Mouse (Mus musculus) kidney, embryonic 14.5 days (tissue): Measurements from ENCODE around the gene 3425401B19Rik. TPM values are rescaled to one million over a fixed set of nuclear protein-coding genes. Genes with fewer than 3 reads are reported as not detected.

ENCODE experiments used
- ATAC-seq: fragments of 200-750 bp; cut with Nextera tagmentation; 2 replicates; pipeline ENCODE4 v1.8.0; 2017; ENCODE audit warnings: moderate number of reproducible peaks, mild to moderate bottlenecking, moderate TSS enrichment, moderate library complexity; ENCODE audit not compliant: low FRiP score, low TSS enrichment
- H3K27ac ChIP-seq: fragments of 300-500 bp; sonication (generic); 2 replicates; pipeline ENCODE4 v1.5.1; 2014; ENCODE audit warnings: low read depth, mild to moderate bottlenecking, low read length, moderate library complexity, mixed read lengths
- H3K27me3 ChIP-seq: fragments of 300-500 bp; sonication (generic); 2 replicates; pipeline ENCODE4 v1.6.1; 2014; ENCODE audit warnings: mild to moderate bottlenecking, low read length; ENCODE audit not compliant: control insufficient read depth, insufficient read depth
- H3K36me3 ChIP-seq: fragments of 300-500 bp; sonication (generic); 2 replicates; pipeline ENCODE4 v1.6.1; 2014; ENCODE audit warnings: low read length, mixed read lengths; ENCODE audit not compliant: control insufficient read depth, insufficient read depth
- H3K4me1 ChIP-seq: fragments of 300-500 bp; sonication (generic); 2 replicates; pipeline ENCODE4 v1.6.1; 2014; ENCODE audit warnings: low read length, mixed read lengths; ENCODE audit not compliant: control insufficient read depth, insufficient read depth
- H3K4me2 ChIP-seq: fragments of 300-500 bp; sonication (generic); replicated peaks from 2 replicates; pipeline ENCODE4 v1.6.1; 2014; ENCODE audit warnings: low read depth, mild to moderate bottlenecking, low read length
- H3K4me3 ChIP-seq: fragments of 300-500 bp; sonication (generic); 2 replicates; pipeline ENCODE4 v1.5.1; 2014; ENCODE audit warnings: mild to moderate bottlenecking, low read length
- H3K9ac ChIP-seq: fragments of 300-500 bp; sonication (generic); 2 replicates; pipeline ENCODE4 v1.6.1; 2014; ENCODE audit warnings: low read depth, mild to moderate bottlenecking, low read length, moderate library complexity
- H3K9me3 ChIP-seq: fragments of 300-500 bp; sonication (generic); 2 replicates; pipeline ENCODE4 v1.6.1; 2016; ENCODE audit warnings: low read length; ENCODE audit not compliant: control insufficient read depth
- WGBS: fragments of 180-500 bp; shearing (Covaris S2); extraction: QIAGEN DNeasy Blood & Tissue Kit; methylation state at CpG from one replicate; pipeline ENCODE4 v1.1.7; 2014; 5-methylcytosine and 5-hydroxymethylcytosine counted together
- polyA plus RNA-seq: library from polyadenylated mRNA; unstranded; fragments of >200 nt; fragmentation: Nextera tagmentation; extraction: Ambion mirVana; gene quantifications from 2 replicates; pipeline ENCODE4 v1.2.1, GENCODE M21; 2014

The 3425401B19Rik gene
- polyA plus RNA-seq, 1 experiment from 2014 or later = 0.27 TPM

GRCm38 (mm10) chr14:32682536-32682935 is 2.6 kb downstream of the 3425401B19Rik start:
- no peaks in the 10 kb centered on the region for H3K9me3 ChIP-seq

GRCm38 (mm10) chr14:32681603-32682002 is 3.5 kb downstream of the 3425401B19Rik start:
- Histone ChIP-seq H3K4me3 (no peak overlapping the region), H3K27me3 (no peaks in the 10 kb centered on the region), H3K27ac (no peak overlapping the region), H3K4me2 (no peak overlapping the region), H3K9me3 (no peaks in the 10 kb centered on the region), H3K9ac (no peak overlapping the region), H3K4me1 (peaks cover 5% of the 10 kb centered on the region), H3K36me3 (no peaks in the 10 kb centered on the region)
- 94% methylated on average over 3 of the region's 3 CpGs for WGBS
- ATAC-seq = no peak

More at GRCm38 (mm10) chr14:32682536-32682935, 2.6 kb downstream of the 3425401B19Rik start:
- WGBS = 91% methylated on average over 12 of the region's 12 CpGs
- Histone ChIP-seq H3K27ac (no peak overlapping the region), H3K36me3 (no peaks in the 10 kb centered on the region), H3K4me1 (peaks cover 5% of the 10 kb centered on the region), H3K27me3 (no peaks in the 10 kb centered on the region), H3K4me2 (no peak overlapping the region), H3K9ac (no peak overlapping the region), H3K4me3 (no peak overlapping the region)
- ATAC-seq = no peak

DNA sequence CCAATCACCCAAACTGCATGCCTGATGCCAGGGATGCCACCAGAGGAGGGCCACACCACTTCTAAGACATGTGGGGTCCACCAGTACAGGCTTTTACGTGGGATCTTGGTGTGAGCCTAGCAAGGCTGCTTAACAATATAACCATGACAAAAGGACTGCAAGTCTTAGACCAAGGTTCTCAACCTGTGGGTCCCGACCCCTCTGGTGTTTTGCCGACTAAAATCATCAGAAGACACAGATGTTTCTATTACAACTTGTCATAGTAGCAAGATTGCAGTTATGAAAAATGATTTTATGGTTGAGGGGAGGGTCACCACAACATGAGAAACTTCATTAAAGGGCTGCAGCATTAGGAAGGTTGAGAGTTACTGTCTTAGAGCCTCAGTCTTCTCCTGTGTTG is 6.5 kb downstream of the 3425401B19Rik start:
- H3K27ac ChIP-seq = no peak overlapping the region
- no peaks in the 10 kb centered on the region; the same call in 1 of the 2 replicates for H3K4me1 ChIP-seq
- H3K9me3 ChIP-seq = no peaks in the 10 kb centered on the region
- H3K27me3 ChIP-seq = no peaks in the 10 kb centered on the region
- H3K4me3 ChIP-seq = no peak overlapping the region
- H3K4me2 ChIP-seq = no peak overlapping the region
- no peak overlapping the region for H3K9ac ChIP-seq
- WGBS = 78% methylated on average over 3 of the region's 3 CpGs
- H3K36me3 ChIP-seq = no peaks in the 10 kb centered on the region
- no peak for ATAC-seq

DNA sequence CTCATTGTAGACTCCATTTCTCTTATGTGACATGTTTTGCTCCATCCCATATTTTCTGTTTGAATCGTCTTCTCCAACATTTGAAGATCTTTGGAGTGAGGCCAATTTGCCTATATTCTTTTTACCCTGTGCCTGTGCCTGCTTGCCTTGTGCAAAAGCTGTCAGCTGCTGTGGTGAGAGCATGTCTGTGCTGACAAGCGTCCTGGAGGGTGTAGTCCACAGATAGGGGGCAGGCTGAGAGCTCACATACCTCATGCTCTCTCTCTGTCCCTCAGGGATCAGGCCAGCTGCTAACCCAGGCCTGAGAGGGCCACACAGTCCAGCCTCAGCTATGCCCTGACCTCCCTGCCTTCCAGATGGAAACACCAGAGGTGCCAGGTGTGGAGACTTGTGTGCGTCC is 11.9 kb downstream of the 3425401B19Rik start:
- no peak for ATAC-seq
- Histone ChIP-seq H3K9me3 (no peaks in the 10 kb centered on the region), H3K9ac (no peak overlapping the region), H3K27me3 (no peaks in the 10 kb centered on the region), H3K4me2 (no peak overlapping the region), H3K36me3 (no peaks in the 10 kb centered on the region), H3K4me1 (no peaks in the 10 kb centered on the region), H3K4me3 (no peak overlapping the region), H3K27ac (no peak overlapping the region)
- WGBS = 58% methylated on average over 3 of the region's 3 CpGs

DNA sequence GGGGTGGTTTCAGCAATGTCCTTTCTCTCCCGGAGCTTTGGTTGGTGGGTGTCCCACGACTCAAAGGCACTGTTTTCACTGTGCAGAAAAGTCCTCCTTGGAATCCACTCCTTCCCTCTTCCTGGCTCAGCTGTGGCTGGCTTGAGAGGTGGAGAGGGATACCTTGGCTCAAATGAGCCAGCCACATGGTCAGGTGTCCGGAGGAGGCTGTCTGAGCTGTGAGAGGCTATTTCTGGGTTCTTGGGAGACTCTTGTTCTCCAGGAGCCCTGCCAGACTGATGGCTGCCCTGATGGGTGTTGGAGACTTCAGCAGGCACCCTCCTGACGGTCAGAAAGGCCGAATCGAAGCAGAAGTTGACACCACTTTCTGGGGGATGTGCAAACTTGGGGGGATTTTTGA is 22.0 kb downstream of the 3425401B19Rik start:
- Histone ChIP-seq H3K27ac (no peak overlapping the region), H3K4me1 (no peaks in the 10 kb centered on the region), H3K4me2 (no peak overlapping the region), H3K9ac (no peak overlapping the region), H3K36me3 (no peaks in the 10 kb centered on the region), H3K4me3 (no peak overlapping the region), H3K27me3 (no peaks in the 10 kb centered on the region), H3K9me3 (no peaks in the 10 kb centered on the region)
- WGBS = 86% methylated on average over 6 of the region's 6 CpGs
- no peak for ATAC-seq

DNA sequence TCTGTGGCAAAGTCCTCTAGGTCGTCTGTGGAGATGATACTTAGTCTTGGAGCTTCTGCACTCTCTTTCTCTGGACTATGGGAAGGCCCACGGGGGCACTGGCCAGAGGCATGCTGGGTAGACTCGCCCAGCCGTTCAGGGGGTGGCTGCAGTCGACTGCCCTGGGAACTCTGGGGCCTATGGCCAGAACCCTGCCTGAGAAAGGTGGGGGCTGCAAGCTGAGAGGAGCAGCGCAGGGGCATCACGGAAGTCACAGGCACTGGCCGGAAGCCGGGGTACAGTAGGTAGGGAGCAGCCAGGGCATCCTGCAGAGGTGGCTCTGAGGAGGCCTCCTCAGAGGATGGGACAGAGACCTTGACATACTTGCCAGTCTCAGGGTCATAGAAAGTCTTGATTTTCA is 25.3 kb downstream of the 3425401B19Rik start:
- WGBS = 81% methylated on average over 9 of the region's 9 CpGs
- no peak for ATAC-seq
- H3K27ac ChIP-seq = no peak overlapping the region

GRCm38 (mm10) chr14:32638485-32638884 is 46.6 kb downstream of the 3425401B19Rik start:
- no peaks in the 10 kb centered on the region for H3K27me3 ChIP-seq
- H3K4me3 ChIP-seq = no peak overlapping the region
- H3K4me1 ChIP-seq = no peaks in the 10 kb centered on the region
- H3K9me3 ChIP-seq = no peaks in the 10 kb centered on the region
- WGBS = 90% methylated on average over 2 of the region's 2 CpGs
- no peak for ATAC-seq
- no peak overlapping the region for H3K9ac ChIP-seq
- no peak overlapping the region for H3K4me2 ChIP-seq
- H3K27ac ChIP-seq = no peak overlapping the region
- H3K36me3 ChIP-seq = no peaks in the 10 kb centered on the region

More for the DNA sequence above, 25.3 kb downstream of the 3425401B19Rik start:
- Histone ChIP-seq H3K27me3 (no peaks in the 10 kb centered on the region), H3K9ac (no peak overlapping the region), H3K36me3 (no peaks in the 10 kb centered on the region), H3K4me1 (no peaks in the 10 kb centered on the region), H3K4me3 (no peak overlapping the region), H3K9me3 (no peaks in the 10 kb centered on the region), H3K4me2 (no peak overlapping the region)

- 14% methylated on average over 11 of the region's 11 CpGs for WGBS
- H3K9me3 ChIP-seq = no peaks in the 10 kb centered on the region
- no peaks in the 10 kb centered on the region for H3K27me3 ChIP-seq
- H3K4me2 ChIP-seq = no peak overlapping the region
- no peak for ATAC-seq
- H3K27ac ChIP-seq = no peak overlapping the region
- no peaks in the 10 kb centered on the region for H3K4me1 ChIP-seq
- H3K36me3 ChIP-seq = no peaks in the 10 kb centered on the region
- H3K9ac ChIP-seq = no peak overlapping the region
- H3K4me3 ChIP-seq = no peak overlapping the region
Observed at GRCm38 (mm10) chr14:32634015-32634682, 50.9 kb downstream of the 3425401B19Rik start.

GRCm38 (mm10) chr14:32632908-32633600 is 52.0 kb downstream of the 3425401B19Rik start:
- no peak overlapping the region for H3K9ac ChIP-seq
- no peak for ATAC-seq
- 77% methylated on average over 6 of the region's 6 CpGs for WGBS

More at GRCm38 (mm10) chr14:32632908-32633600, 52.0 kb downstream of the 3425401B19Rik start:
- Histone ChIP-seq H3K36me3 (no peaks in the 10 kb centered on the region), H3K4me2 (no peak overlapping the region), H3K4me3 (no peak overlapping the region), H3K27me3 (no peaks in the 10 kb centered on the region), H3K27ac (no peak overlapping the region), H3K4me1 (no peaks in the 10 kb centered on the region), H3K9me3 (no peaks in the 10 kb centered on the region)
